Mouse (Mus musculus) lung, embryonic 14.5 days (tissue): ENCODE data around the gene Cd300ld3. TPM values are rescaled to one million over a fixed set of nuclear protein-coding genes. Genes with fewer than 3 reads are reported as not detected.

ENCODE experiments used
- ATAC-seq: fragments of 200-750 bp; cut with Nextera tagmentation; 2 replicates; pipeline ENCODE4 v1.8.0; 2017; ENCODE audit warnings: mild to moderate bottlenecking, moderate TSS enrichment, moderate library complexity; ENCODE audit not compliant: insufficient read depth
- DNase-seq: peaks from one replicate; pipeline ENCODE4 v3.0.0-alpha.2; 2015
- H3K27ac ChIP-seq: fragments of 300-500 bp; sonication (generic); 2 replicates; pipeline ENCODE4 v1.5.1; 2014; ENCODE audit warnings: low read depth, mild to moderate bottlenecking, moderate library complexity
- H3K27me3 ChIP-seq: fragments of 300-500 bp; sonication (generic); 2 replicates; pipeline ENCODE4 v1.6.1; 2014; ENCODE audit warnings: low read length, control low read depth; ENCODE audit not compliant: insufficient read depth
- H3K36me3 ChIP-seq: fragments of 300-500 bp; sonication (generic); 2 replicates; pipeline ENCODE4 v1.6.1; 2014; ENCODE audit warnings: control low read depth; ENCODE audit not compliant: insufficient read depth
- H3K4me1 ChIP-seq: fragments of 300-500 bp; sonication (generic); 2 replicates; pipeline ENCODE4 v1.6.1; 2014; ENCODE audit warnings: antibody characterized with exemption, control low read depth; ENCODE audit not compliant: insufficient read depth
- H3K4me2 ChIP-seq: fragments of 300-500 bp; sonication (generic); 2 replicates; pipeline ENCODE4 v1.6.1; 2014; ENCODE audit warnings: mild to moderate bottlenecking
- H3K4me3 ChIP-seq: fragments of 300-500 bp; sonication (generic); 2 replicates; pipeline ENCODE4 v1.5.1; 2014; ENCODE audit warnings: low read depth, low read length
- H3K9ac ChIP-seq: fragments of 300-500 bp; sonication (generic); 2 replicates; pipeline ENCODE4 v1.6.1; 2014
- H3K9me3 ChIP-seq: fragments of 300-500 bp; sonication (generic); 2 replicates; pipeline ENCODE4 v1.6.1; 2016; ENCODE audit warnings: low read depth, low read length, control low read depth
- CTCF ChIP-seq: IDR thresholded peaks from 2 replicates; pipeline ENCODE4 v1.5.1; 2016; ENCODE audit warnings: antibody characterized with exemption, low read depth
- WGBS: fragments of 180-500 bp; shearing (Covaris S2); extraction: QIAGEN DNeasy Blood & Tissue Kit; methylation state at CpG from one replicate; pipeline ENCODE4 v1.1.7; 2014; 5-methylcytosine and 5-hydroxymethylcytosine counted together
- polyA plus RNA-seq: library from polyadenylated mRNA; unstranded; fragments of >200 nt; fragmentation: Nextera tagmentation; extraction: Ambion mirVana; gene quantifications from 2 replicates; pipeline ENCODE4 v1.2.1, GENCODE M21; 2014

Gene Cd300ld3
- polyA plus RNA-seq, 1 experiment from 2014 or later, result not detected

DNA sequence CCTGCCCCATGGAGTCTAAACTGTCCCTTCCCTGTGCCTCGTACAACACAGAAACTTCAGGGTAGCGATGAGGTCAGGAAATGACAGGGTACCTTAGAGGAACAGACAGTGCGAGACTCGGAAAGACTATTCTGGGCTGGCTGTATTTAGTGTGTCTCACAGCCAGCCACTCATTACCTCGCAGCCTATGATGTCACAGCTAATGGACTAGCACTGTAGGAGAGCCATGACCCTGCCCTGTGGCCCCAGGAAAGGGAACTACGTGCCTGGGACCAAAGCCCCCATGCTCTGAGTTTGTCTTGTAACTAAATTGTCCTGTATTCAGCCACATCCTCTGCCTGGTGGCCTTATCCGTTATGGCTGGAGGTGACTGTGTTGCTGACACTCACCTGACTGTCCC, 27.2 kb upstream of the Cd300ld3 start:
- no peak overlapping the region for H3K27ac ChIP-seq
- no peaks in the 10 kb centered on the region for H3K9me3 ChIP-seq
- no peak overlapping the region for H3K4me3 ChIP-seq
- no peaks in the 10 kb centered on the region for H3K27me3 ChIP-seq
- no peak overlapping the region for H3K9ac ChIP-seq
- no peak for TF ChIP-seq CTCF
- DNase-seq (no peak), ATAC-seq (no peak)
- WGBS, result 42% methylated on average over 7 of the region's 7 CpGs
- H3K4me2 ChIP-seq, result no peak overlapping the region
- H3K36me3 ChIP-seq, result no peaks in the 10 kb centered on the region
- H3K4me1 ChIP-seq, result peaks cover 5% of the 10 kb centered on the region; the same call in 1 of the 2 replicates

DNA sequence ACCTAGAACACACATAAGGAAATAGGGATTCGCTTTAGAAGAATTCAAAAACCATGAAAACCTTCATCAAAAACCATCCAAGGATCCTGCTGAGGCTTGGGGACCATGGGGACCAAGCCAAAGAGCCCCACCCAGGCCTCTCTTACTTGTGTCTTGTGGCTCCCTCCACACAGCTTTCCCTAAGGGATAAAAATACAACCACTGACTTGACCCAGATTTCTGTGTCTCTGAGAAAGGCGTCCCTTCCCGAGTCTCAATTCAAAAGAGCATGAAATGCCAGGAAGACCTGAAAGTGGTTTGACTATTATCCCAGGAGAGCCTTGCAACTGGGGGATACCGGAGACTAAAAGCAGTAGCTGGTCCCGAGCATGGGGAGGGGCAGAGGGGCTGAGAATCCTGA, 24.8 kb upstream of the Cd300ld3 start:
- Histone ChIP-seq H3K27me3 (no peaks in the 10 kb centered on the region), H3K9me3 (no peaks in the 10 kb centered on the region), H3K4me1 (peaks cover 5% of the 10 kb centered on the region; the same call in 1 of the 2 replicates), H3K27ac (no peak overlapping the region), H3K36me3 (no peaks in the 10 kb centered on the region), H3K4me2 (no peak overlapping the region), H3K9ac (no peak overlapping the region), H3K4me3 (no peak overlapping the region)
- ATAC-seq (no peak), DNase-seq (no peak)
- 64% methylated on average over 5 of the region's 5 CpGs for WGBS
- no peak for TF ChIP-seq CTCF

DNA sequence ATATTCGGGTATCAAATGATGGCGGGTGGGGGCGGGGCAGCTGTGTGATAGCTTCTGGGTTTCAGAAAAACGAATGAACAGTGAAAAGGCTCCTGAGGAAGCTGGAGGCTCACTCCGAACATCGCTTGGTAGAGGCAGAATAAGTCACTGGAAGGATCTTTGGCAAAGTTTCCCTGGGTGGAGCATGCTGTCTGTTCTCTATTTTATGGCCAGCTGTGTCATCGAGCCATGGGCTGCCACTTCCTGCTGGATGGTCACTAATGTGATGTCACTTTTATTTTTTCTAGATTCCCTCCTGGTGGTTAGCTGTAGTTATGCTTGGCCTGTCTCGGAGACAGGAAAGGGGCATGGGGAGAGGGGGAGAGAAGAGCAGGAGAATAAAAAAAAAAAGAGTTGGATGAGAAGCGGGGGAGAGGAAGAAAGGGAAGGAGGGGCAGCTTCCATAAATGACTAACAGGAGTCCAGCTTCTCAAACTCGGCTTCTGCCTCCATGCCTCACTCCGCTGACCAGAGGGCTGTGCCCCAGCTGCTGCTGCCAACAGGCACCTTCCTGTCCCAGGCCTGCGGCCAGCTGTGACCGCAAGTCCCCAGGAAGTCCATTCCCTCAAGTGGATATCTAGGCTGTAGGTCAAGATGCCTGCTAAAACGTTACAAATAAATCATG, 23.6 kb upstream of the Cd300ld3 start:
- 4% methylated on average over 14 of the region's 14 CpGs for WGBS
- no peak overlapping the region; the same call in 1 of the 2 replicates for H3K9ac ChIP-seq
- peak; percentile 11; the same call in 1 of the 2 replicates for TF ChIP-seq CTCF
- peak overlapping the region; percentile 65 for H3K27ac ChIP-seq
- no peak overlapping the region for H3K4me3 ChIP-seq
- DNase-seq (peak; percentile 80), ATAC-seq (peak; percentile 80)
- no peaks in the 10 kb centered on the region for H3K9me3 ChIP-seq
- no peaks in the 10 kb centered on the region for H3K27me3 ChIP-seq
- peak overlapping the region; percentile 51 for H3K4me2 ChIP-seq
- H3K4me1 ChIP-seq, result peaks cover 5% of the 10 kb centered on the region; the same call in 1 of the 2 replicates
- H3K36me3 ChIP-seq, result no peaks in the 10 kb centered on the region

DNA sequence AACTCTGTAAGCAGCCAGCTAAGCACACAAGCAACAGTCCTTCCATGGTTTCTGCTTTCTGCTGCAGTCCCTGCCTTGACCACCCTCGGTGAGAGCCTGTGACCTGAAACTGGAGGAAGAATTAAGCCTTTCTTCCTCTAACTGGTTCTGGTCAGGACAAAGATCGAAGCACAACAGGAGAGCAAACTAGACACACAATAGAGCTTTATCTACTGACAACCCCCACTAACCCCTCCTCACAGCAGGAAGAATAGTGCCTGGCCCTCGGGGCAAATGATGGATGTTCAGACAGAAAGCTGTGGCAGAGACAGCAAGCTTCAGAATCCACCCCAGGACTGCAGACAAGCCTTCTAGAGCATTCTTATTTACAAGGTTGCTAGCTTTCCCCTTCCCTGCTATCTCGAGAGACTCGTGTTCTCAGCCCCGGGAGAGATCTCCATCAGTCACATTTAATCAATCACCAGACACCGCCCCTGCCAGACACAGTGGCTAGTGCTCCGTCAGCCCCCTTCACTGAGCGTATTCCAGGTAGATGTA, 22.9 kb upstream of the Cd300ld3 start:
- H3K27ac ChIP-seq, result no peak overlapping the region
- no peaks in the 10 kb centered on the region for H3K27me3 ChIP-seq
- no peaks in the 10 kb centered on the region for H3K36me3 ChIP-seq
- no peak overlapping the region for H3K9ac ChIP-seq
- no peak overlapping the region for H3K4me3 ChIP-seq
- H3K4me2 ChIP-seq, result peak overlapping the region; percentile 51
- ATAC-seq (no peak), DNase-seq (no peak)
- peaks cover 5% of the 10 kb centered on the region; the same call in 1 of the 2 replicates for H3K4me1 ChIP-seq
- H3K9me3 ChIP-seq, result no peaks in the 10 kb centered on the region
- WGBS, result 4% methylated on average over 9 of the region's 9 CpGs
- no peak for TF ChIP-seq CTCF

DNA sequence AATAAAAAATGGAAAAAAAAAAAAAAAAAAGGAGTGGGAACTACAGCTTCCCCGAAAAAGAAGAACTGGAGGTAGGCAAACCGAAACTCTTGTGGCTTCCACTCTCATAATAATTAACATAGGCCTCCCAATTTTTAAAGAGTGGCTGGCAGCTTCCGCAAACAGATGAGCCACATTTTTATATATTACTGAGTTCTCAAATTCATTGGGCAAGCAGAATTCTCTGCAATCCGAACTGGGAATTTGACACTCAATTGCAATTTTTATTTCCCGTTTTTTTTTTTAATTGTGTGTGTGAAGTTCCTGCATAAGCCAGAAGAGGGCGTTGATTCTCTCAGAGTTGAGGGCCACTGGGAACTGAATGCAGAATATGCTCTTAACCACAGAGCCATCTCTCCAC, 18.6 kb upstream of the Cd300ld3 start:
- 57% methylated on average over 6 of the region's 6 CpGs for WGBS
- no peaks in the 10 kb centered on the region for H3K27me3 ChIP-seq
- ATAC-seq, result no peak

DNA sequence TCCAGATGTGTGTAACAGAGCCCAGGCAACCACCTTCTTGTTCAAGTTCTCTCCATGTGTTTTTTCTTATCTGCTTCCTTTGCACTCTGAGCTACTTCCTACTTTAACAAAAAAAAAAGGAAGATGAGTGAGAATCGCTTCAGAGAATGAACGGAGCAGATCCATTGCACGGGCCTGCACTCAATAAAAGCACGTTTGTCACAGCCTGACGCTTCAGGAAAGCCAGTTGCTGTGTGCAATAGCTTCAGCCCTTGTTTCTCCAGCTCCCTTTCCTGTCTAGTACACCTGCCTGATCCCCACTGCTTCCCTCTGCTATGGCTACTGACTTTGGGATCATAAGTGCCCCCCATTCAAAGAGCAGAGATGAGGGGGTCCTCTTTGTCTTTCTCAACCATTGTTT, 13.9 kb upstream of the Cd300ld3 start, which contains the start of gene Cd300e:
Cd300e (minus strand) TSS at position 101 of the 400 bp plus-strand sequence.
- Histone ChIP-seq H3K4me3 (no peak within 1 kb of the TSS), H3K9me3 (no peaks in the 10 kb centered on the region), H3K36me3 (no peaks in the 10 kb centered on the region), H3K27me3 (no peaks in the 10 kb centered on the region), H3K4me1 (no peaks in the 10 kb centered on the region), H3K27ac (no peak within 1 kb of the TSS), H3K9ac (no peak within 1 kb of the TSS), H3K4me2 (no peak within 1 kb of the TSS)
- no peak for TF ChIP-seq CTCF
- DNase-seq (no peak), ATAC-seq (no peak)
- WGBS, result 34% methylated on average over 5 of the region's 5 CpGs

More for the DNA sequence above, 18.6 kb upstream of the Cd300ld3 start:
- H3K4me3 ChIP-seq, result no peak overlapping the region
- DNase-seq, result no peak
- TF ChIP-seq CTCF, result 0 out of 2 replicates have a peak, but pooled peaks have one; percentile 13
- H3K36me3 ChIP-seq, result no peaks in the 10 kb centered on the region
- no peak overlapping the region for H3K9ac ChIP-seq
- H3K4me2 ChIP-seq, result no peak overlapping the region
- no peaks in the 10 kb centered on the region for H3K9me3 ChIP-seq
- H3K27ac ChIP-seq, result no peak overlapping the region
- 0 out of 2 replicates have a peak, but pooled peaks cover under 1% of the 10 kb centered on the region for H3K4me1 ChIP-seq

DNA sequence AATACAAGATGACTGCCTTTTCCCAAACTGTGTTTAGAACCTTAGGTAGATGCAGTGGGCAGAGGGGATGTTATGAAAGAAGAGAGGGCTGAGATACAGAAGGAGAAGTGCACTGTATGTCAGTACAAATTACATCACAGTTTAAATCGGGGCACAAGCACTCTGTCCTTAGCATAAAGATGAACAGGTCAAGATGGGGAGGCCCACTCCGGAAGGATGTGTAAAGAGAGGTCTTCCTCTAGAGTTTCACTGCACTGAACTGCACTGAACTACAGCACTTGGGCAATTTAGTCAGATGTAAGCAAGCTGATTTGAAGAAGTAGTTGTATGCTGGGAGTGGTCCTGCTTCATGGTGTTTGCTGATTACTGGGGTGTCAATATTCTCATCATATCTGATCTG, 11.6 kb upstream of the Cd300ld3 start:
- 71% methylated on average over 2 of the region's 2 CpGs for WGBS
- TF ChIP-seq CTCF, result no peak
- Histone ChIP-seq H3K4me3 (no peak overlapping the region), H3K36me3 (no peaks in the 10 kb centered on the region), H3K27ac (no peak overlapping the region), H3K4me2 (no peak overlapping the region), H3K9me3 (no peaks in the 10 kb centered on the region), H3K4me1 (no peaks in the 10 kb centered on the region), H3K27me3 (no peaks in the 10 kb centered on the region), H3K9ac (no peak overlapping the region)
- ATAC-seq (no peak), DNase-seq (no peak)
